Mouse (Mus musculus) C2C12 (cell line): ENCODE measurements around the gene Crybg3. TPM values are rescaled to one million over a fixed set of nuclear protein-coding genes. Genes with fewer than 3 reads are reported as not detected.

Experiments used
- H3K27me3 ChIP-seq: one replicate; pipeline ENCODE4 v1.6.1; 2011; ENCODE audit not compliant: control insufficient read depth, insufficient read depth, insufficient read length
- H3K36me3 ChIP-seq: one replicate; pipeline ENCODE4 v1.6.1; 2011; ENCODE audit not compliant: control insufficient read depth, insufficient read depth
- H3K4me3 ChIP-seq: one replicate; pipeline ENCODE4 v1.5.1; 2011; ENCODE audit warnings: mild to moderate bottlenecking, control low read depth; ENCODE audit not compliant: poor library complexity, insufficient read depth, severe bottlenecking
- H3K79me2 ChIP-seq: one replicate; pipeline ENCODE4 v1.6.1; 2011; ENCODE audit not compliant: control insufficient read depth, insufficient read depth
- H3K79me3 ChIP-seq: one replicate; pipeline ENCODE4 v1.6.1; 2011; ENCODE audit warnings: low read depth, control low read depth
- H3ac ChIP-seq: one replicate; pipeline ENCODE3; 2011; ENCODE audit warnings: low read depth; ENCODE audit not compliant: control insufficient read depth, insufficient read length
- CEBPB ChIP-seq: IDR thresholded peaks from one replicate; pipeline ENCODE4 v1.6.1; 2011; ENCODE audit warnings: low read depth, mild to moderate bottlenecking, control low read depth, moderate library complexity
- CTCF ChIP-seq: IDR thresholded peaks from one replicate; pipeline ENCODE4 v1.5.1; 2011; ENCODE audit not compliant: control insufficient read depth, insufficient read depth, insufficient read length
- FOSL1 ChIP-seq: IDR thresholded peaks from one replicate; pipeline ENCODE4 v1.8.0; 2011; ENCODE audit warnings: mild to moderate bottlenecking, low read length; ENCODE audit not compliant: poor library complexity, insufficient read depth, severe bottlenecking
- MAX ChIP-seq: IDR thresholded peaks from one replicate; pipeline ENCODE4 v1.6.1; 2011; ENCODE audit warnings: mild to moderate bottlenecking, control low read depth
- MYOD1 ChIP-seq: IDR thresholded peaks from one replicate; pipeline ENCODE4 v1.6.1; 2011; ENCODE audit warnings: low read depth; ENCODE audit not compliant: control insufficient read depth, insufficient read length
- MYOG ChIP-seq: IDR thresholded peaks from one replicate; pipeline ENCODE4 v1.6.1; 2011; ENCODE audit not compliant: control insufficient read depth, insufficient read length; ENCODE audit errors: extremely low read depth
- USF1 ChIP-seq: IDR thresholded peaks from one replicate; pipeline ENCODE4 v1.6.1; 2011; ENCODE audit warnings: low read depth, mild to moderate bottlenecking, control low read depth, moderate library complexity
- polyA plus RNA-seq: library from polyadenylated mRNA; unstranded; fragments of >200 nt; fragmentation: generic; extraction: Trizol; gene quantifications from one replicate; pipeline ENCODE4 v1.2.1, GENCODE M21; 2012; ENCODE audit warnings: missing spikeins

The Crybg3 gene
- polyA plus RNA-seq, 1 experiment: 2.4 TPM

DNA sequence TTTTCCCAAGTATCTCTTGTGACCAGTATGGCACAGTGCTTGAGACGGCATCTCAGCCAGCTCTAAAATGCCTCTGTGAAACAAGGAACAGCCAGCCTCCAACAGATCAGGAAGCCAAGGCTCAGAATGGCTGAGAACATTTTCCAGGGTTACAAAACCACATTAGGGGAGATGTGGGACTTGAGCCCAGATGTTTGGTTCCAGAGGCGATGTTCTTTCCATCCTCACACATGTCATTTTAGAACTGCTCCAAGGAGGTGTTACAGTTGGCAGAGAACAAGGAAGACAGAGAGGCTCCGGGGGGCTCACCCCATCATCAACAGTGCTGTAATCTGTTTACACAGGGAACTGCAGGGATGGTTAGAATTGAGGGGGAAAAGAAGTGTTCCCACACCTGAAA lies 28.1 kb downstream of the Crybg3 start:
- no peak overlapping the region for H3K4me3 ChIP-seq

DNA sequence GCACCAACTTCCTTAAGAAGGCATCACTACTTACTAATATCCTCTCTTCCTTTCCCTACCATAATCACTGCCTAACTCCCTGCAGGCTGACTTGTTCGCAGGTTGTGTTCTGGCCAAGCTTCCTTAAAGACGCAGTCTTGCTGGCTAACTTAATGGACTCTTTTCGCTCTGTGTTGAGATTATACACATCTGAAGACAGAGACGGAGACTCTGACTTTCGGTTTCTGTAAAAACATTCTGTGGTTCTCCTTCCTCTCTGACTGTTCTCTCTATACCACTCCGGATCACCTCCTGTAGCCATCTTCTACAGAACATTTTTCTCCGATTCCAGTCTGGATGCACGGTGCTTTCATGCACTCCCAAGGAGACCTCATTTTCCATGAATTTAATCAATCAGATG lies 30.0 kb downstream of the Crybg3 start:
- no peaks in the 10 kb centered on the region for H3K79me2 ChIP-seq
- no peaks in the 10 kb centered on the region for H3K27me3 ChIP-seq
- TF ChIP-seq CEBPB (no peak), CTCF (no peak), USF1 (no peak), MAX (no peak), MYOD1 (no peak), FOSL1 (no peak), MYOG (no peak)
- no peaks in the 10 kb centered on the region for H3K79me3 ChIP-seq
- H3K36me3 ChIP-seq: no peaks in the 10 kb centered on the region
- no peak overlapping the region for H3K4me3 ChIP-seq
- H3ac ChIP-seq: no peak overlapping the region

More for the DNA sequence above, 28.1 kb downstream of the Crybg3 start:
- Histone ChIP-seq H3K27me3 (no peaks in the 10 kb centered on the region), H3K79me3 (no peaks in the 10 kb centered on the region), H3K79me2 (no peaks in the 10 kb centered on the region), H3ac (no peak overlapping the region), H3K36me3 (no peaks in the 10 kb centered on the region)
- TF ChIP-seq MYOG: no peak

DNA sequence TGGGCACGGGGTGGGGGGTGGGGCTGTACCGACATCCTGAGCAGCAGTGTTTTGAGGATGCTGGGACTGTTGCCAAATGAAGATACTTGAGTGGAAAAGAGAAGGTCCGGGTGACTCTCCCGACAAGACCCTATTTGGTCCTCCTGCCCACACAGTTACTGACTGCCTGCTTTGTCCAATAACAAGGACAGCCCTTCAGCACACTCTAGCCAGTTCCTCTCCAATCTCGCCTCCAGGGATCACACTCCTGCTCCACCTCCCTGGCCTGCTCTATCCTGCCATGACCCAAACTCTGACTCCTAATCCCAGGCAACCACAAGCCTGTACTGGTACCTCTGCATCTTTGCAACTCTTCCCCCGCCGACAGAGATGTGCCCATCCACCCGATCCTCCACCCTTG lies 30.9 kb downstream of the Crybg3 start:
- Histone ChIP-seq H3ac (no peak overlapping the region), H3K79me2 (no peaks in the 10 kb centered on the region), H3K4me3 (no peak overlapping the region), H3K79me3 (no peaks in the 10 kb centered on the region), H3K27me3 (no peaks in the 10 kb centered on the region), H3K36me3 (no peaks in the 10 kb centered on the region)
- TF ChIP-seq CTCF (no peak), MAX (no peak), MYOD1 (no peak), CEBPB (no peak), MYOG (no peak), FOSL1 (no peak), USF1 (no peak)

DNA sequence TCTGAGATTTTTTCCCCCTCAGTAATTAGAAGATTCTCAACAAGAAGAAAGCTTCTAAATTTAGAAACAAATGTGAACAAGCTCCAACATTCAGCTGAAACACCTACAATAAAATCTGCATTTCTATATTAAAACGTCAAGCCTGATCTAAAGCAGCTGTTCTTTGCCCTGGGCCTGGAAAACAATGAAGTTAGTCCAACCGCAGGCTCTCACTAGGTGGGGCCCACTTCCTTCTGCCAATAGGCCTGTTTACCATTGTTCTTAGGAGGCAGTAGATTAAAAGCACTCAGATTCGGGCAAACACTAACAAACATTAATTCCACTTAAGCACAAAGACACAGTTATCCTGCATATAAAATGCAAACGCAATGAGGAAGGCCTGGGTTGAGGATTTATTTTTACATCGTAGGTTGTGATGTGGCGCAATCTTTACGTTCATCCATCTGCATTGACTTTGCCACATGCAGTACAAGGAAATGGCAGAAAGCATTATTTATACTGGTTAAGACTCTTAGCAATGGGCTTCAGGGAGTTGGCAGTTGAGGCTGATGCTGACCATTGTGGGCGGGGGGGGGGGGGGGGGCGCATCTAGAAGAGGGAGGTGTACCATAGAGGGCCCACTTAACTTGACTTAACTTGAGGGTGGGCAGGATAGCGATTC lies 32.9 kb downstream of the Crybg3 start:
- Histone ChIP-seq H3K79me3 (no peaks in the 10 kb centered on the region), H3K36me3 (no peaks in the 10 kb centered on the region), H3K4me3 (no peak overlapping the region), H3K27me3 (no peaks in the 10 kb centered on the region), H3ac (no peak overlapping the region), H3K79me2 (no peaks in the 10 kb centered on the region)
- TF ChIP-seq FOSL1 (no peak), MYOG (no peak), CEBPB (no peak), MYOD1 (no peak), USF1 (no peak), CTCF (no peak), MAX (no peak)

GRCm38 (mm10) chr16:59566437-59566836 lies 34.3 kb downstream of the Crybg3 start:
- Histone ChIP-seq H3K4me3 (no peak overlapping the region), H3K79me2 (no peaks in the 10 kb centered on the region), H3ac (no peak overlapping the region), H3K36me3 (no peaks in the 10 kb centered on the region), H3K79me3 (no peaks in the 10 kb centered on the region), H3K27me3 (no peaks in the 10 kb centered on the region)
- no peak for TF ChIP-seq FOSL1
- no peak for TF ChIP-seq USF1
- TF ChIP-seq CTCF: no peak
- no peak for TF ChIP-seq MYOG
- TF ChIP-seq CEBPB: no peak
- no peak for TF ChIP-seq MYOD1

GRCm38 (mm10) chr16:59565631-59566030 lies 35.1 kb downstream of the Crybg3 start:
- Histone ChIP-seq H3K27me3 (no peaks in the 10 kb centered on the region), H3ac (no peak overlapping the region), H3K36me3 (no peaks in the 10 kb centered on the region), H3K4me3 (no peak overlapping the region), H3K79me2 (no peaks in the 10 kb centered on the region), H3K79me3 (no peaks in the 10 kb centered on the region)
- TF ChIP-seq FOSL1 (no peak), USF1 (no peak), CEBPB (no peak), MAX (no peak)
